Mouse (Mus musculus) CH12.LX (cell line): ENCODE measurements around the gene Cdkn2aipnl. TPM values are rescaled to one million over a fixed set of nuclear protein-coding genes. Genes with fewer than 3 reads are reported as not detected.

Source experiments
- DNase-seq: peaks from one replicate; pipeline ENCODE4 v3.0.0-alpha.2; 2013; ENCODE audit errors: extremely low read depth
- H3K27ac ChIP-seq: 2 replicates; pipeline ENCODE4 v1.5.1; 2012; ENCODE audit warnings: low read depth, mild to moderate bottlenecking, control low read depth, moderate library complexity; ENCODE audit not compliant: insufficient read depth
- H3K27me3 ChIP-seq: replicated peaks from 2 replicates; pipeline ENCODE3; 2012; ENCODE audit warnings: inconsistent platforms
- H3K36me3 ChIP-seq, 2 experiments: replicated peaks in 1 of 2; 2 replicates each; pipeline versions ENCODE3 to v1.6.1; 2012; ENCODE audit warnings: inconsistent platforms in 1 of 2, low read length in 1 of 2, mild to moderate bottlenecking in 1 of 2, mixed read lengths in 1 of 2, moderate library complexity in 1 of 2; ENCODE audit not compliant: control insufficient read depth in 1 of 2, insufficient read depth in 1 of 2
- H3K4me1 ChIP-seq, 2 experiments: 2 replicates each; pipeline ENCODE4 v1.6.1; 2012; ENCODE audit warnings: inconsistent platforms in 1 of 2, moderate library complexity in 1 of 2; ENCODE audit not compliant: insufficient read depth in 2 of 2, control insufficient read depth in 1 of 2
- H3K4me2 ChIP-seq: 2 replicates; pipeline ENCODE4 v1.6.1; 2012; ENCODE audit warnings: low read depth, mild to moderate bottlenecking, control low read depth; ENCODE audit not compliant: poor library complexity, insufficient read depth, severe bottlenecking
- H3K4me3 ChIP-seq, 3 experiments: fragments of 150-350 bp in 1 of 3; sonication (generic) in 1 of 3; replicated peaks in 1 of 3; 2 replicates each; pipeline versions ENCODE3 to v1.5.1; 2011 to 2012; ENCODE audit warnings: low read depth in 2 of 3, low read length in 2 of 3, mild to moderate bottlenecking in 2 of 3, moderate library complexity in 2 of 3, control low read depth in 1 of 3, improper control_type of control experiment in 1 of 3, inconsistent platforms in 1 of 3, mixed read lengths in 1 of 3; ENCODE audit not compliant: poor library complexity in 1 of 3
- H3K79me2 ChIP-seq: replicated peaks from 2 replicates; pipeline ENCODE4 v1.6.1; 2012; ENCODE audit warnings: mild to moderate bottlenecking, moderate library complexity; ENCODE audit not compliant: control insufficient read depth, poor library complexity, insufficient read depth, severe bottlenecking; ENCODE audit errors: extremely low read depth
- H3K9ac ChIP-seq: 2 replicates; pipeline ENCODE4 v1.6.1; 2012; ENCODE audit warnings: low read depth, mild to moderate bottlenecking, control low read depth, moderate library complexity; ENCODE audit not compliant: insufficient read depth
- H3K9me3 ChIP-seq: replicated peaks from 2 replicates; pipeline ENCODE3; 2012; ENCODE audit warnings: low read length, inconsistent platforms, mixed read lengths
- BHLHE40 ChIP-seq: IDR thresholded peaks from 2 replicates; pipeline ENCODE4 v1.6.1; 2011; ENCODE audit warnings: mild to moderate bottlenecking, low read depth, low read length, improper control_type of control experiment
- CHD1 ChIP-seq: IDR thresholded peaks from 2 replicates; pipeline ENCODE4 v1.6.1; 2012; ENCODE audit warnings: low read depth, low read length, improper control_type of control experiment, inconsistent platforms
- EP300 ChIP-seq: IDR thresholded peaks from 2 replicates; pipeline ENCODE4 v1.6.1; 2011; ENCODE audit warnings: low read length, improper control_type of control experiment
- ETS1 ChIP-seq: conservative IDR thresholded peaks from 2 replicates; pipeline ENCODE4 v1.6.1; 2012; ENCODE audit warnings: low read depth, mild to moderate bottlenecking, inconsistent platforms, low read length, improper control_type of control experiment, moderate library complexity
- GABPA ChIP-seq: IDR thresholded peaks from 2 replicates; pipeline ENCODE4 v1.6.1; 2012; ENCODE audit warnings: low read depth, low read length, improper control_type of control experiment, inconsistent platforms; ENCODE audit not compliant: insufficient replicate concordance
- HCFC1 ChIP-seq: IDR thresholded peaks from 2 replicates; pipeline ENCODE4 v1.6.1; 2012; ENCODE audit warnings: low read depth, mild to moderate bottlenecking, inconsistent platforms, low read length, improper control_type of control experiment
- IRF4 ChIP-seq: IDR thresholded peaks from 2 replicates; pipeline ENCODE4 v1.6.1; 2014; ENCODE audit warnings: low read depth, mild to moderate bottlenecking, inconsistent platforms, low read length, improper control_type of control experiment
- MAFK ChIP-seq: IDR thresholded peaks from 2 replicates; pipeline ENCODE4 v1.6.1; 2011; ENCODE audit warnings: low read length, improper control_type of control experiment; ENCODE audit not compliant: insufficient replicate concordance
- MAX ChIP-seq: IDR thresholded peaks from 2 replicates; pipeline ENCODE4 v1.6.1; 2011; ENCODE audit warnings: low read length, improper control_type of control experiment
- NELFE ChIP-seq: IDR thresholded peaks from 2 replicates; pipeline ENCODE4 v1.6.1; 2011; ENCODE audit warnings: low read depth, low read length, improper control_type of control experiment
- RCOR1 ChIP-seq: conservative IDR thresholded peaks from 2 replicates; pipeline ENCODE4 v1.6.1; 2012; ENCODE audit warnings: low read depth, mild to moderate bottlenecking, inconsistent platforms, low read length, improper control_type of control experiment
- SIN3A ChIP-seq: IDR thresholded peaks from 2 replicates; pipeline ENCODE4 v1.6.1; 2012; ENCODE audit warnings: low read length, improper control_type of control experiment, inconsistent platforms
- ZMIZ1 ChIP-seq: IDR thresholded peaks from 2 replicates; pipeline ENCODE4 v1.6.1; 2012; ENCODE audit warnings: low read depth, mild to moderate bottlenecking, inconsistent platforms, low read length, improper control_type of control experiment
- ZNF384 ChIP-seq: IDR thresholded peaks from 2 replicates; pipeline ENCODE4 v1.6.1; 2012; ENCODE audit warnings: low read depth, low read length, improper control_type of control experiment, inconsistent platforms
- dilution Hi-C: fragments of 300-500 bp; cut with MboI; formaldehyde crosslinking; loops from 2 replicates; pipeline ENCODE4 v1.14.3; 2020; ENCODE audit warnings: low sequenced_read_pairs; ENCODE audit not compliant: extremely low pct_unique_long_range_greater_than_20kb, extremely low pct_ligation_motif_present
- in situ Hi-C: fragments of 300-500 bp; cut with MboI; formaldehyde crosslinking; loops from 3 replicates; pipeline ENCODE4 v1.14.3; 2019; ENCODE audit warnings: low sequenced_read_pairs, low pct_ligation_motif_present, low pct_unique_long_range_greater_than_20kb, mixed read lengths
- polyA plus RNA-seq: library from polyadenylated mRNA; unstranded; fragments of >175 nt; gene quantifications from 2 replicates; pipeline ENCODE4 v1.2.1, GENCODE M21; 2012; ENCODE audit warnings: low read depth; ENCODE audit not compliant: insufficient read length
- total RNA-seq, 2 experiments: library from RNA; depleted of rRNA; stranded (reverse); fragments of 300-350 nt in 1 of 2; fragments of >200 nt in 1 of 2; gene quantifications; 2 replicates each; pipeline ENCODE4 v1.2.3; 2012 to 2014

The Cdkn2aipnl gene
- total and polyA plus RNA-seq, 3 experiments: 170 to 256 (median 200) TPM

DNA sequence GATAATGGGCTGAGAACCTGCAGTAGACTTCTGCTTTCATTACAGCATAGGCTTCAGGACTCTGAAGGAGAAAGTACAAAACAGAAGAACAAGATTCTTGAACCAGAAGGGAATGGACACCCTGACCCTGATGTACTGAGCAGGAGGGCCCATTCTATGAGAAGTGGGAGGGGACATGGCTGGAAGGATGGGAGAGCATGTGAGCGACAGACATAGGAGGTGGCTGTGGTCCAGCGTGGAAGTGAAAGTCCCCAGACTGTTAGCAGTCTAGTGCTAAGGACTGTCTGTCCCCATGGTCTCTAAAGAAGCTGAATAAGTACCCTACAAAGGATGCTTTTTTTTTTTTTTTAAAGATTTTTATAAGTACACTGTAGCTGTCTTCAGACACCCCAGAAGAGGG is 40.4 kb upstream of the Cdkn2aipnl start:
- Histone ChIP-seq H3K9me3 (peaks cover 11% of the 10 kb centered on the region), H3K4me1 (peaks cover 6 to 17% of the 10 kb centered on the region in 2 experiments), H3K27ac (no peak overlapping the region), H3K9ac (no peak overlapping the region), H3K4me3 (no peak overlapping the region), H3K4me2 (no peak overlapping the region), H3K36me3 (no peaks in the 10 kb centered on the region), H3K27me3 (peaks cover 5% of the 10 kb centered on the region), H3K79me2 (no peaks in the 10 kb centered on the region)
- TF ChIP-seq IRF4: peak; percentile 31; the same call in 1 of the 2 replicates
- peak; percentile 11; the same call in 1 of the 2 replicates for TF ChIP-seq BHLHE40
- TF ChIP-seq GABPA: no peak
- no peak for DNase-seq
- in situ Hi-C loops (no loop called here), dilution Hi-C loops (no loop called here)

DNA sequence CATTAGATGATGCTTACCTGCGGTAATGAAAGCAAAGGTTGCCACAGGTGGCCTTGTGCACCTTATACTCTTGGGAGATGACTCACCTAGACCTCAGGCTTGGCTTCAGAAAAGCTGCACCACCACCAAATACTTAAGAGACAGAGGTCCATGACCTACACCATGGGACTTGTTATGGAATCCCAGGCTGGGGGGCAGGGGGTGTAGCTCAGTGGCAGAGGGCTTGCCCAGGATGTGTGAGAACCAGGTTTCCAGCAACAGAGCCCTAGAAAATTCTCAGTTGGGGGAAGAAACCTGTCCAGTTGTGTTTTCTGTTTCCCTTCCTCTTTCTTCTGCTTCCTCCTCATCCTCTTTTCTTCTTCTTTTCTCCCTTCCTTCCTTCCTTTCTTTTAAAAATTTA is 36.3 kb upstream of the Cdkn2aipnl start:
- DNase-seq: no peak
- Histone ChIP-seq H3K4me2 (no peak overlapping the region), H3K79me2 (no peaks in the 10 kb centered on the region), H3K36me3 (no peaks in the 10 kb centered on the region), H3K4me1 (peaks cover 31 to 41% of the 10 kb centered on the region in 2 experiments), H3K9ac (no peak overlapping the region), H3K9me3 (peaks cover 10% of the 10 kb centered on the region), H3K4me3 (no peak overlapping the region), H3K27ac (no peak overlapping the region), H3K27me3 (peaks cover 5% of the 10 kb centered on the region)
- dilution Hi-C loops: no loop called here
- TF ChIP-seq NELFE (no peak), EP300 (peak; percentile 56; the same call in 1 of the 2 replicates), GABPA (no peak), SIN3A (no peak)
- in situ Hi-C loops: no loop called here

DNA sequence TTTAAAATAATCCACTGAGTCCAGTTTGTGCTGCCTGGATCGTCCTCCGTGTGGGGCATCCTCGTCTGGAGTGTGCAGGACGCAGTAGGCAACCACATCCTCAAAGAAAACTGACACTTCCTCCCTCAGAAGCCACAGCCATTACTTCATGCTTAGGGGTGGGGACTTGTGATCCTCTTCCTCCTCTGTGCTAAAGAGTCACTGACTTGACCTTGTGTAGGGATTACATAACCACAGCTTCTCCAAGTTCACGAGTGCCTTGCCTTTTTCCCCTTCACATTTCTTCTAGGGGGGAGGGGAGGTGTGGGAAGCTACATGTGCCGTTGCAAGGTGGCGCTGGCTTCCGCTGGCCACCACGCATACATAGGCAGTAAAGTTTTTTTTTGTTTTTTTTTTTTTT is 35.7 kb upstream of the Cdkn2aipnl start:
- H3K36me3 ChIP-seq: no peaks in the 10 kb centered on the region
- dilution Hi-C loops: no loop called here
- no peaks in the 10 kb centered on the region for H3K79me2 ChIP-seq
- no peak overlapping the region for H3K4me2 ChIP-seq
- DNase-seq: peak; percentile 64
- no peak for TF ChIP-seq GABPA
- TF ChIP-seq IRF4: no peak
- peak; percentile 30; the same call in 1 of the 2 replicates for TF ChIP-seq ETS1
- TF ChIP-seq RCOR1: no peak
- TF ChIP-seq ZMIZ1: no peak
- no peak for TF ChIP-seq MAX
- no peak for TF ChIP-seq HCFC1
- TF ChIP-seq ZNF384: peak; percentile 64; the same call in 1 of the 2 replicates
- no peak for TF ChIP-seq CHD1
- TF ChIP-seq MAFK: no peak
- peaks cover 37 to 47% of the 10 kb centered on the region in 2 experiments for H3K4me1 ChIP-seq
- no peak overlapping the region for H3K9ac ChIP-seq
- peaks cover 10% of the 10 kb centered on the region for H3K9me3 ChIP-seq
- in situ Hi-C loops: no loop called here
- no peak overlapping the region for H3K4me3 ChIP-seq
- peaks cover 5% of the 10 kb centered on the region for H3K27me3 ChIP-seq
- no peak overlapping the region for H3K27ac ChIP-seq
